Mouse (Mus musculus): ENCODE data around the gene Lage3.
A peak's percentile ranks its signal among the peaks of the same experiment; 100 is the strongest.

Lage3 gene

DNA sequence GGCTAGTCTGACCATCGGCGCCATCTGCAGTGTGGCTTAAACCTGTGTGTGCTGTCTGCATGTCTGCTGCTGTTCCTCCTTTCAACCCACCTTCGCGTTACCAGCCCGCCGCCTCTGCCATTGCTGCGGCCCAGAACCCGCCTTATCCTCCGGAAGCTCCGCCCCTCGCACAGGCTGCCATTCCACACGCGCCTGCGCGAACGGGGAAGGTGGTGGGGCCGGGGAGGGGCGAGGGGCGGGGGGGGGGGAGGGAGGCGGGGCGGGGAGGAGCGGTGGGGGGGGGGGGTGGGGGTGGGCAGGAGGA lies at the start of gene Lage3:
Gene Lage3, minus strand, starts transcription at position 152 of the 304 bp plus-strand sequence.
- Histone ChIP-seq H3K4me3 (replicated peaks; ENCODE audit: low read length) (peak within 1 kb of the TSS; percentile 84), H3K4me1 (replicated peaks; ENCODE audit: low read depth, low read length) (no peaks in the 10 kb centered on the region), H3K9me3 (ENCODE audit: low read length) (no peaks in the 10 kb centered on the region), H3K27me3 (ENCODE audit: insufficient read depth, low read length) (no peaks in the 10 kb centered on the region), H3K36me3 (ENCODE audit: insufficient read depth, low read length) (0 out of 2 replicates have a peak, but pooled peaks cover 4% of the 10 kb centered on the region)
- no peak for TF ChIP-seq CTCF (conservative IDR thresholded peaks at IDR 0.05; ENCODE audit: low read length)
- no peak for TF ChIP-seq POU5F1 (IDR thresholded peaks at IDR 0.05; ENCODE audit: borderline replicate concordance, low read length)
- TF ChIP-seq NANOG (IDR thresholded peaks at IDR 0.05; ENCODE audit: borderline replicate concordance, low read length): no peak

DNA sequence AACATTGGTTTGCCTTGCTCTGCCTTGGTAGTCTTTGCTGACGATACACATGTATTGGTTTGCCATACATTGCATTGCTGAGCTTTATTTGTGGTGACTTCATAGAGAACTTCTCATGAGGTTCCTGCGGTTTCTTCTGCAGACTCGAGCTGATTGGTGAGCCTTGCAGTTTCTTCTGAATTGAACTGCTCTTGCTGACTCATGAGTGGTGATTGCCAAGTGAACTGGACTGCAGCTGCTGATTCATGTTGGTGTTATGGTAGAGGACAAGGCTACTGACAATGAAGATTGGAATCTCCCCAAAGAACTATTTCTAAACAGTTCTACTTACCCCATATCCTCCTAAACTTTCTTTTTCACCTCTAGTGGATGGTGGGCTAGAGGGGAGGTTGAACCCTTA lies 46.7 kb upstream of the Lage3 start:
- H3K9me3 ChIP-seq (ENCODE audit: low read length): no peaks in the 10 kb centered on the region
- TF ChIP-seq CTCF (conservative IDR thresholded peaks at IDR 0.05; ENCODE audit: low read length): no peak
- TF ChIP-seq POU5F1 (IDR thresholded peaks at IDR 0.05; ENCODE audit: borderline replicate concordance, low read length): no peak
- TF ChIP-seq NANOG (IDR thresholded peaks at IDR 0.05; ENCODE audit: borderline replicate concordance, low read length): no peak
- no peaks in the 10 kb centered on the region for H3K4me1 ChIP-seq (replicated peaks; ENCODE audit: low read depth, low read length)
- H3K27me3 ChIP-seq (ENCODE audit: insufficient read depth, low read length): no peaks in the 10 kb centered on the region
- H3K4me3 ChIP-seq (replicated peaks; ENCODE audit: low read length): no peak overlapping the region
- no peaks in the 10 kb centered on the region for H3K36me3 ChIP-seq (ENCODE audit: insufficient read depth, low read length)

DNA sequence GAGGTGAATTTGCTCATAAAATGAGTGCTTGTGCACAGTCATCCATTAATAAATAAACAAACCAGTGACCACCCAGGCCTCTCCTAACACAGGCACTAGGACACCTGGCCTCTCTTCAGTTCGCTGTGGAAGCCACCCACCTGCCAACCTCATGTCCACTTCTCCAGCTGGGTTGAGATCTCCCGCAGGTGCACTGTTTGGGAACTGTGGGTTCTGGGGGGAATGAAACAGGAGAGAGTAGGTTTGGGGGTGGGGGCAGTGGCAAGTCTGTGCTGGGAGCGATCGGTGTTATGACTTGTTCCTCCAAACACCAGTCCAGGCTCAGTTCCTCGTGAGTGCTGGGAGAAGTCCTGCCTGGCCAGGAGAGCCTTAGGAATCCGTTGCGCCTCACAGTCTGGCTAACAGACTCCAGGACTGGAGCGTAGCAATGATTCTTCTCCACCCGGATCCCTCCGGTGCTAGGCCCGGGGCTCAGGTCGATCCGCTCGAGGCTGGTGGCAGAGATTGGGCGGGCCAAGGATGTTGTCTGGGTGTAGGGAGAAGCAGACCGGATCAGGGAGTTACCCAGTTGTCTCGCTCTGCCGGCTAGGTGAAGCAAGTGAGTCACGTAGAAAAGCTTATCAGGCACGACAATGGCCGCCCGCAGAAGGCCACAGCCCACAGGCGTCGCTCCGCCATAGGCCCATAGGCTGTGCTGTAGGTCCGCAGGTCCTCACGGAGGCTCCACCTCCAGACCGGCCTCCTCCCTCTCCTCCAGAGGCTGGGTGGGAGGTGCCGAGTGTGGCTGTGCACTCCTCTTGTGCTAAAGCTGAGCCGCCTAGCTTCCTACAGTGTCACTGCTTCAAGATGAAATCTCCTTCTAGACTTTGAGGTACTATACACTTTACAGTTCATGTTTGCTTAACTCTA lies 39.4 kb upstream of the Lage3 start, which contains the start of the genes Fam3a and Ikbkg:
Gene Fam3a, minus strand, starts transcription at position 738 of the 909 bp plus-strand sequence.
Gene Ikbkg, plus strand, starts transcription at position 756 of the 909 bp plus-strand sequence.
- Histone ChIP-seq H3K4me1 (replicated peaks; ENCODE audit: low read depth, low read length) (peaks cover 5% of the 10 kb centered on the region; the same call in 1 of the 2 replicates), H3K27me3 (ENCODE audit: insufficient read depth, low read length) (no peaks in the 10 kb centered on the region), H3K9me3 (ENCODE audit: low read length) (no peaks in the 10 kb centered on the region), H3K4me3 (replicated peaks; ENCODE audit: low read length) (peak within 1 kb of the TSS; percentile 83), H3K36me3 (ENCODE audit: insufficient read depth, low read length) (peaks cover 8% of the 10 kb centered on the region)
- TF ChIP-seq CTCF (conservative IDR thresholded peaks at IDR 0.05; ENCODE audit: low read length) (no peak), POU5F1 (IDR thresholded peaks at IDR 0.05; ENCODE audit: borderline replicate concordance, low read length) (no peak), NANOG (IDR thresholded peaks at IDR 0.05; ENCODE audit: borderline replicate concordance, low read length) (no peak)

DNA sequence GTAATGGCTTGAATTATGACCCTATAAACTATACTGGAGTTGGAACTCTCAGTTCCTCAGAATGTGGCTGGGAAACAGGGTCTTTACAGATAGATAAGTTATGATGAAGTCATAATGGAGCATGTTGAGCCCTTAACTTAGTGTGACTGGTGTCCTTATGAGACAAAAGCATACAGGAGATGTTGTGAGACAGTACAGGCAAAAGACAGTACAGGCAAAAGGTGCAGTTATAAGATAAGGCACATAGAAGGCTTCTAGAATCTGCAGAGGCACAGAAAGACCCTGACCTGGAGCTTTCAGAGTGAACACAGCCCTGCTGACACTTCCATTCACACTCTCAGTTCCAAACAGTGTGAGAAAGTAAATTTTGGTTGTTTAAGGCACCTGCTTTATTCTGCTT lies 34.7 kb upstream of the Lage3 start:
- TF ChIP-seq NANOG (IDR thresholded peaks at IDR 0.05; ENCODE audit: borderline replicate concordance, low read length) (no peak), CTCF (conservative IDR thresholded peaks at IDR 0.05; ENCODE audit: low read length) (no peak), POU5F1 (IDR thresholded peaks at IDR 0.05; ENCODE audit: borderline replicate concordance, low read length) (no peak)
- H3K27me3 ChIP-seq (ENCODE audit: insufficient read depth, low read length): no peaks in the 10 kb centered on the region
- H3K9me3 ChIP-seq (ENCODE audit: low read length): no peaks in the 10 kb centered on the region
- no peak overlapping the region for H3K4me3 ChIP-seq (replicated peaks; ENCODE audit: low read length)
- no peaks in the 10 kb centered on the region; the same call in 1 of the 2 replicates for H3K4me1 ChIP-seq (replicated peaks; ENCODE audit: low read depth, low read length)
- peaks cover 39% of the 10 kb centered on the region for H3K36me3 ChIP-seq (ENCODE audit: insufficient read depth, low read length)

DNA sequence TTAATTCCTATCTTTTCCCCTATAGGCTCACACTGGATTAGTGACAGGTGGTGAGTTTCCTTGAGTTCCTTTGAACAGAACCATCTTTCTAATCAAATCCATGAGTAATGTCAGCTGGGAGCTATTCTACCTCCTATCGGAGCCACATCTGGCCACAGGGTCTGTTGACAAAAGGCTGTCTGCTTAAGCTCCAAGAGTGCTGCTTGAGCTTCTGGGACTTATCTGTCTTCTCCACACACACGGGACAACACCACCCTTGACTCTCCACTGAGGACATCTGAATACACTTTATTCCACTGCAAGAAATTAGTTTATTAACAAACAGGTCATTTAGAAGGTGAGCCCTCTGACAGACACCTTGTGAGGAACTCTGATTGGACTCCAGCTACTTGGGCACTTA lies 31.0 kb upstream of the Lage3 start:
- no peak overlapping the region for H3K4me3 ChIP-seq (replicated peaks; ENCODE audit: low read length)
- peaks cover 32% of the 10 kb centered on the region for H3K36me3 ChIP-seq (ENCODE audit: insufficient read depth, low read length)
- H3K27me3 ChIP-seq (ENCODE audit: insufficient read depth, low read length): no peaks in the 10 kb centered on the region
- TF ChIP-seq NANOG (IDR thresholded peaks at IDR 0.05; ENCODE audit: borderline replicate concordance, low read length) (no peak), POU5F1 (IDR thresholded peaks at IDR 0.05; ENCODE audit: borderline replicate concordance, low read length) (no peak), CTCF (conservative IDR thresholded peaks at IDR 0.05; ENCODE audit: low read length) (no peak)
- H3K4me1 ChIP-seq (replicated peaks; ENCODE audit: low read depth, low read length): no peaks in the 10 kb centered on the region
- H3K9me3 ChIP-seq (ENCODE audit: low read length): no peaks in the 10 kb centered on the region

DNA sequence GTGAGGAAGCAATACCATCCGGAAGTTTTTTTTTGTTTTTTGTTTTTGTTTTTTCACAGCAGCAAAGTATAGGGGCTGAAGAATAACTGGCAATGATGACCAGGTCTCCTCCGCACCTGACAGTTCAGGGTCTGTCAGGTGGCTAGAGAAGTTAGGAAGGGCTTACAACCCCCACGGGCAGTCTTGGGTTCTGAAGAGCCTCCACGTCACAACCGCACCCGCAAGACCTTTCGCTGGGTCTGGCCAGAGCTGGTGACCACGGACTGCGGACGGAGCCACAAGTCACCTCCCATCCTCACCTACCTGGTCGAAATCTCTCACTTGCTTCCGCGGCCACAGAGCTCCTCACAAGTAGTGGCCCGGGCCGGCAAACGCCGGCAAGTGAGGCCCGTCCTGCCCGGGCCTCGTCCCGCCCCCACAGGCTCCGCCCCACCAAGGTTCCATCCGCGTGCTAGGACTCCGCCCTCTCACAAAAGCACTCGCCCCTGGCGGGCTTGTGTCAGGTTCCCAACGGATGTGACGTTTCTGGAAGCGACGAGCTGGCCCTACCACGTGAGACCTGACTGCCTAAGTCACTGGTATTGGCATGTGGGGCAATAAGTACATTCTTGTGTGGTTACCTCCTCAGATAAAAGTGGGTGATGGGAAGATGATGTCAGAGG lies 19.6 kb upstream of the Lage3 start, which contains the start of the genes Ubl4a and Slc10a3:
Gene Ubl4a, minus strand, starts transcription at position 331 of the 662 bp plus-strand sequence.
Gene Slc10a3, minus strand, starts transcription at position 462 of the 662 bp plus-strand sequence.
- H3K36me3 ChIP-seq (ENCODE audit: insufficient read depth, low read length): peaks cover 11% of the 10 kb centered on the region

DNA sequence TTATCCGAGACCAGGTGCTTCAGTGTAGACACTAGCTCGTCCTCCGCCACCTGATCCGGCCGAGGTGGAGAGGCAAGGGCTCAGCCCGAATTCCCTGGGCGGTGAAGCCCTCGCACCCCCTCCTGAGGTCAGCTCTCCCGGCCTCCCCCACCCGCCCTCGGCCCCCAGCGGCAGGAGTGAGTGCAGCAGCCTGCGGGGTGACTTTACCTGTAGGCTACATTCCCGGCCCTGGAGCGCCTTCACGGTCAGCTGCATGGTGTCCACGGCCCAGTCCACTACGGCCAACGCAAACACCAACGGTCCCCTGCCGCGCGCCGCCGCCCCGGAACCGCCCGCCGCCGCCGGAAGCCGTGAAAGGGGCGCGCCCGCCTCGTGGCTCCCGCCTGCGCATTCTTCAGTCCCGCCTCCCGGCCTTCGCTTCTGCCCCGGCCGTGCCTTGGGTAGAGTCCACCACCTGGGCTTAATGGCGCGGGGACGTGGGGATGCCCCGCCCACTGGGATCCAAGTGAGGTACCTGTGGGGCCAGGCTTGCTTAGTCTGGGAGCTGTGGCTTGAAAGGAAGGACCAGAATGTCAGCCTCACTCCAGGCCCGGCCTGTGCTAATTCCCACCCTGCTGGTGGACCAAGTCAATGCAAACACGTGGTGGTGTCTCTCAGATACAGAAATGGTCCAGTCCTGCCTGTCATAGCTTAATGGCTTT lies 14.9 kb upstream of the Lage3 start:
- Histone ChIP-seq H3K36me3 (ENCODE audit: insufficient read depth, low read length) (peaks cover 33% of the 10 kb centered on the region), H3K4me1 (replicated peaks; ENCODE audit: low read depth, low read length) (peaks cover 29% of the 10 kb centered on the region), H3K27me3 (ENCODE audit: insufficient read depth, low read length) (no peaks in the 10 kb centered on the region), H3K4me3 (replicated peaks; ENCODE audit: low read length) (peak overlapping the region; percentile 81), H3K9me3 (ENCODE audit: low read length) (no peaks in the 10 kb centered on the region)
- TF ChIP-seq CTCF (conservative IDR thresholded peaks at IDR 0.05; ENCODE audit: low read length): no peak
- TF ChIP-seq NANOG (IDR thresholded peaks at IDR 0.05; ENCODE audit: borderline replicate concordance, low read length): no peak
- TF ChIP-seq POU5F1 (IDR thresholded peaks at IDR 0.05; ENCODE audit: borderline replicate concordance, low read length): no peak

More for the DNA sequence above, 19.6 kb upstream of the Lage3 start, which contains the start of the genes Ubl4a and Slc10a3:
- Histone ChIP-seq H3K4me3 (replicated peaks; ENCODE audit: low read length) (peak within 1 kb of the TSS; percentile 75), H3K27me3 (ENCODE audit: insufficient read depth, low read length) (no peaks in the 10 kb centered on the region), H3K4me1 (replicated peaks; ENCODE audit: low read depth, low read length) (peaks cover 21% of the 10 kb centered on the region), H3K9me3 (ENCODE audit: low read length) (no peaks in the 10 kb centered on the region)
- no peak for TF ChIP-seq NANOG (IDR thresholded peaks at IDR 0.05; ENCODE audit: borderline replicate concordance, low read length)
- no peak for TF ChIP-seq POU5F1 (IDR thresholded peaks at IDR 0.05; ENCODE audit: borderline replicate concordance, low read length)
- TF ChIP-seq CTCF (conservative IDR thresholded peaks at IDR 0.05; ENCODE audit: low read length): no peak
